Mouse (Mus musculus) lung, postnatal 14 days (tissue): Measurements from ENCODE around the gene Chd9.
"Not testable (repeated sequence)": the region's sequence is repeated elsewhere in the genome, so short reads cannot be mapped to it uniquely, and the experiment has no call there.

ENCODE experiments used
- DNase-seq: peaks from one replicate; pipeline ENCODE4 v3.0.0; 2021

The Chd9 gene

DNA sequence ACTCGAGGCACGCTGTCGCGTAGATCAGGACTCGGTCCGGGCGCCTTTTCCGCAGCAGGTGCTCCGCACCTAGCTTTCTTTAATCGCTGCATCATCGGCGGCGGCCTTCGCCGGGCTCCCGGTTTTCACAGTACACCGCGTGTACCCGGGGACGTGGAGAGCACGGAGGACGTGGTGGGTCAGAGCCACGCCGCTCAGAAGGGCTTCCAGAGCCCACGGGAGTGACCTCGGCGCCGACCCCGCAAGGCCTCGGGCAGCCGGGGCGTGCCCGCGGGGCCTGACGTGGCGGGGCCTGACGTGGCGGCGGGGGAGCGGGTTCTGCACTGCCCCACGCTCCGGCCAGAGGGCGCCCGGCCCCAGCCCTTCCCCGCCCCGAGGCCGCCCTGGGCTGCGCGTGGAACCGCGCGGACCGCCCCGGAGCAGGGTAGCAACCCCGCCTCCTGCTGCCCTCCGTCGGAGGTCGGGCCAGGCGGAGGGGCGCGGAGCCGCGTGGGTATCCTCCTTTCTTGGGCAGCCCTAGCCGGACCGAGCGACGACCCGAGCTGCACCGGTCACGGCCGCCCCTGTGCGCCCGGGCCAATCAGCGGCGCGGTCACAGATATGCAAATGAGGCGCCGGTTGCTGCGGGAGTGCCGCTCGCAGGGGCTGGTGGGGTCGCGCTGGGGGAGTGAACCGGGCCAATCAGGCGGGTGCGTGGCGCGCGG is 79.8 kb downstream of the Chd9 start:
- DNase-seq: peak; percentile 96

- peak; percentile 66 for DNase-seq
Measured at GRCm38 (mm10) chr8:90908580-90909471, 80.7 kb downstream of the Chd9 start.

- no peak for DNase-seq
Measured at GRCm38 (mm10) chr8:90923158-90923905, 95.2 kb downstream of the Chd9 start.

- no peak for DNase-seq
Measured at GRCm38 (mm10) chr8:90928412-90928811, 100.3 kb downstream of the Chd9 start.

DNA sequence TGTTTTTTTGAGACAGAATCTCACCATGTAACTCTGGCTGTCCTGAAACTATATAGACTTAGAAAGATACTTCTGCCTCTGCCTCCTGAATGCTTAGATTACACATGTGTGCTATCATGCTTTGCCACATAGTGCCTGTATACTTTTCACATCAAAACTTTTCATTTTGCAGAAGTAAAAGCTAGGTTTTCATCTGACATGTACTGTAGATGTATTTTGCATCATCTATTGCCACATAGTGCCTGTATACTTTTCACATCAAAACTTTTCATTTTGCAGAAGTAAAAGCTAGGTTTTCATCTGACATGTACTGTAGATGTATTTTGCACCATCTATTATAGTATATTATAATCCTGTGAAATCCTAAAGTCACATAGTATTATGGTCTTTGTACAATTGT is 102.0 kb downstream of the Chd9 start:
- not testable (repeated sequence) for DNase-seq

DNA sequence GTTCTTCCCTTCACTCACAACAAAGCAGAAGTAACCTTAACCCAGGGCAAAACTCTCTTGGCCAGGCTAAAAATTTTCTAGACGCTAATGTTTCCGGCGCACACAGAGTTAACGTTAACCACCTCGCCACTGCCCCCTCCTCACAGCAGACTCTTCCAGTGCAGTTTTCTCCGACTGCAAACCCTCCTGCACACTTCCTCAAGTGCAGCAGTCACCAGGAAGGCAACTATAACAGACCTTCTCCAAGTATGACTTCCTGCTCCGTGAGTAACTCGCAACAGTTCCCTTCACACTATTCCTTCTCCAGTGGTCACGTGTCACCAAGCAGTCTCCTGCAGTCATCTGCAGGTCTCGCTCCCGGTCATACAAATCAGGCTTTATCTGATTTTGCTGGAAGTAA is 104.8 kb downstream of the Chd9 start:
- no peak for DNase-seq

DNA sequence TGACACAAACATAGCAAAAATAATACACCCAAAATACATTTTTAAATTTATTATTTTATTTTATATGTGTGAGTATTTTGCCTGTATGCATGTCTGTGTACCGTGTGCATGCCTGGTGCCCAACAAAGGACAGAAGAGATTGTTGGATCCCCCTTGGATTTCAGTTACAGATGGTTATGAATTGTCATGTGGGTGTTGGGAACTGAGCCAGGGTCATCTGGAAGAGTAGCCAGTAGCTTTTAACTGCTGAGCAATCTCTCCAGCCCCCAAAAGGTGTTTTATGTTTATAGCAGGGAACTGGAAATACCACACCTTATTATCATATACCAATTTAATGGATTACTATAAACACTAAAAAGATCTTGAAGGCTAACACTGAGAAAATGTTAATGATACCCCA is 106.6 kb downstream of the Chd9 start:
- no peak for DNase-seq

DNA sequence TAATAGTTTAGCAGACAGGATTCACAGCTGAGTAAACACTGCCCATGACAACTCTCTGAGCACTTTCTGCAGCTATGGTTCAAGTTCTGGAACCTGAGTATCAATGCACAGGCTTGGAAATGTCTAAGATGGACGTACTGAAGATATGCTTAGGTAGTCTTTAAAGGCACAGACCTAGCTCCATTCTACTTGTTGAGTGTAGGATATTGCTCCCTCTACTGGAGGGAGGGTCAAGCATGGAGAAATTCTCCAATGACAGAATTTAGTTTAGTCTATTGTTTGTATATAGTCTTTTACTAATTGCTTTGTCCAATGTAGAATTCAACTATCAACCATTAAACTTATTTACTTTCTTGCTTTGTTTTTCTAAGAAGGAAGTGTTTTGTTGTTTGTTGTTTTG is 108.7 kb downstream of the Chd9 start:
- no peak for DNase-seq

DNA sequence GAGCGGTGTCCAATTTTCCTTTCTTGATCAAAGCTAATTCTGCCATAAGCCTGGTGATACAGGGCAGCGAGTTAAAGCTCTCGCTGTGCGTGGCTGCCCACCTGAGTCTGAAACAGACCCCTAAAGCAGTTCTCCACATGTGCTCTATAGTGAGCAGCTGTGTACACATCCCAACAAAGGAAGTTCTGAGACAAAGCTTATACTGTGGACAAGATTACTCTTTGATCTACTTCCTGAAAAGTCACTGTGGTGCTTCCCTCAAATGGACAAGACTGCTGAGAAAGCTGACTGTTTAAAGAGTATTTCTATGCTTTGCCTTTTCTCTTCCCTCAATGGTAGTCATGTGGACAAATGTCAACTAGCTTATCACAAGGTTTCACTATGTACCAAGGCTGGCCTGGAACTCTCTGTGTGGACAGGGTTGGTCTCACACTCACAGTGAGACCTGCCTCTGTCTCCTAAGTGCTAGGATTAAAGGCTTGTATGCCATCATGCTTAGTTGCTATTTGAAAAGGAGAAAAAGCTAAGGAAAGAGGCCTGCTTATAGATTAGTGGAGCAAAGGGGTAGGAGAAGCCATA is 110.3 kb downstream of the Chd9 start:
- no peak for DNase-seq

GRCm38 (mm10) chr8:90939867-90940266 is 111.7 kb downstream of the Chd9 start:
- DNase-seq: no peak

DNA sequence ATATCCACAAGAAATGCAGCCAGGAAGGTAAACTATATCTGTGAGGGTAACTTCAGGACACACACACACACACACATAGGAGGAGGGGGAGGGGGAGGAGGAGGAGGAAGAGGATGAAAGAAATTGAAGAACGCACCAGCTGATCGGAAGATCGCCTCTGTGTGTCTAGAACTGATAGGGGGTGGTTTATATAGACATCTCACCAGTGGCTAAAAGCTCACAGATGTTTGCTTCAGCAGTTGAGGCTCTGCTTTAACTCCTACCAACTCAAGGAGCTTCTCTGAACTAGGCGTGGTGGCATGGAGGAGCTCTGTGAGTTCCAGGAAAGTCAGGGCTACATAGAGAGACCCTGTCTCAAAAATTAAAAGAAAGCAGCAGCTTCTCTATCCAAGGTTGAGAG is 115.6 kb downstream of the Chd9 start:
- no peak for DNase-seq

DNA sequence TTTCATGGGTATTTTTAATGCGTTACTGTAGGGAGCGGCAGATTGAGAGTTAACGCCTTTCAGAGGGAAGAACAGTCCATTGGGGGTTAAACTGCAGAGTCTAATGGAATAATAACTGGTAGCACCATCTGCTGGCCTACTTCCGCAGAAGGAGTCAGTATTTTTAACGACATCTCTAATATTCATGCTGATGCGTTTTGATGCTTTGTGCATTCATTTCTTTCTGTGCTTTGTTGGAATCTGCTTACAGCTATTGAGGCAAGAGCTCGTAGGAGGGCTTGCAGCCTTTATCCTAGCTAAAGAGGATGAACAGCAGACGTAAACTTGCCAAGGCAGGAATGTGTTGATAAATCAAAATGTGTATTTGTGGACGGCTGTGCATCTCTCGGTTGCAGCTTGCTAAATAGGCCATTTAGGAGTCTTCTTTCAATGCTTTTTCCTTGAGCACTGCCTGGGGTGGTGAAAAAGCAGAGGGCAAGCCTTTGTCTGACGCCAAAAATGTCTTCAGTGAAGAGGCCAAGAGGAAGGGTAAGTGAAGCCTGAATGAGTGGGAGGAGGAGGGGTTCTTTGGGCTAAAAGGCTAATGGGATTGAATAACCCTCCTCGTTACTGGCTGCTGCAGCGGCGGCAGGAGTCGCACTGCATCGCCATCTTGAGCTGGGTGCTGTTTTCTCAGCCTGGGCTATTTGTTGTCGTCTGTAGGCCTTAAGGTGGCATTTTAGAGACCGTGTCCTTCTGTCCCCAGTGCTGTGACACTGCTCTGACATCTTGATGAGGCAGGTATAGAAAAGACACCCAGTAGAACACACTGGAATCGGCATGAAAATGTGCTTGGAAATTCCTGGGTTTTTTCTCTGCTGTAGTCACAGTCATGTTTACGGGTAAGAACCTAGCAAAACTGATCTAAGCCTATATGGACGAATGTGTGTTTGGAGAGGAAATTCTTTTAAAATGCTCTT is 126.9 kb downstream of the Chd9 start:
- peak; percentile 62 for DNase-seq

DNA sequence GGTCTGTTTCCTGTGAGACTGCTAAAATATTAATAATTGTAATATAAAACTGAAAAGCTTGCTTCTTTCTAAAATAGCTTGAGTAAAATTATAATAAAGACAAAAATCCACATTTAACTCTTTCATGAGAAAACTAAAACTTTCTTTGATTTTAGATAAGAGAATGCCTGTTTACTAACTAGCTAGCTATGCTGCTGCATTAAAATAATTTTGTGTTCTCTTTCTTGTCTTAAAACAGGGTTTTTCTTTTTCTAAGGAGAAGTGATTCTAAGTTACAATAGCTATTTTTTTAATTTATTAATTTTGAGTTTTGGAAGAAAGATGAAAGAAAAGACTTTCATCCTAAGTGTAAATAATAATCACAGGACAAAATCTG is 127.6 kb downstream of the Chd9 start:
- no peak for DNase-seq

GRCm38 (mm10) chr8:90956390-90956789 is 128.2 kb downstream of the Chd9 start:
- DNase-seq: no peak

DNA sequence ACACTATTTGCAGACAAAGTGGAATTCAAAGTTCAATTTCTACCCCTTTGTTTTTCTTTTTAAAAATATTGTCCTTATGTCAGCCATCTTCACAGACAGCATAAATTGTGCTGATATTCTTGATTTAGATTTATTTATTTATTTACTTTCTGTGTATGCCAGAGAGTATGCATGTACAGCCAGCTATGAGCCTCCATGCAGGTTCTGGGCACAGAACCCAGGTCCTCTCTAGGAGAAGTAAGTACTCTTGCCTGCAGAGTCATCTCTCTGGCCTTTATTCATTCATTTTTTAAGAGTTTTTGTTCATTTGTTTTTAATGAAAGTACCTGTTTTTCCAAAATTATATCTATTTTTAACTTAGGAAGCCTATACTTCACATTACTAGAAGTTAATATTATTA is 129.6 kb downstream of the Chd9 start:
- no peak for DNase-seq

- DNase-seq: no peak
Measured at GRCm38 (mm10) chr8:90959721-90960120, 131.6 kb downstream of the Chd9 start.

- DNase-seq: no peak
Measured at GRCm38 (mm10) chr8:90961603-90962002, 133.5 kb downstream of the Chd9 start.

GRCm38 (mm10) chr8:90964044-90964443 is 135.9 kb downstream of the Chd9 start:
- DNase-seq: no peak

GRCm38 (mm10) chr8:90965467-90966170 is 137.5 kb downstream of the Chd9 start:
- no peak for DNase-seq

DNA sequence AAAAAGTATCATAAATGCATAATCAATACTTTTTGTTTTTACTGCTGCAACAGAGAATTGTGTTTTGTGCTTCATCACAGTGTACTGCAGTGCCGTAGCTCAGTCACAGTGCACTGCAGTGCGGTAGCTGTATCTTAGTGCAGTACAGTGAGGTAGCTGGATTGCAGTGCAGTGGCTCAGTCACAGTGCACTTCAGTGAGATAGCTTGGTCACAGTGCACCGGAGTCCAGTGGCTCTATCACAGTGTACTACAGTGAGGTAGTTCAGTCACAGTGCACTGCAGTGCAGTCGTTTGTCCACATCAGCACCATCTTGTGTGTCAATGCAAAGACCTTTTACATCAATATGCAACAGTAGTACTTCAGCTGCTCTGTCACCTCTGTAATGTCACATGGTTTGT is 140.2 kb downstream of the Chd9 start:
- DNase-seq: no peak

- peak; percentile 11 for DNase-seq
Measured at GRCm38 (mm10) chr8:90976960-90977371, 148.8 kb downstream of the Chd9 start.
